Mouse (Mus musculus) myocyte (in vitro differentiated cells): Measurements from ENCODE around the gene Prg3.

Experiments
- E2F4 ChIP-seq: IDR thresholded peaks from one replicate; pipeline ENCODE4 v1.6.1; 2011; ENCODE audit warnings: mild to moderate bottlenecking, control low read depth, moderate library complexity; ENCODE audit not compliant: insufficient read depth
- MAX ChIP-seq: IDR thresholded peaks from one replicate; pipeline ENCODE4 v1.6.1; 2011; ENCODE audit warnings: low read depth, mild to moderate bottlenecking, control low read depth
- MYOD1 ChIP-seq, 3 experiments: IDR thresholded peaks; one replicate each; pipeline ENCODE4 v1.6.1; 2011; ENCODE audit warnings: control low read depth in 2 of 3, low read depth in 2 of 3, mild to moderate bottlenecking in 2 of 3, moderate library complexity in 1 of 3; ENCODE audit not compliant: insufficient read length in 2 of 3, control insufficient read depth in 1 of 3
- POLR2A ChIP-seq: IDR thresholded peaks from one replicate; pipeline ENCODE4 v1.6.1; 2011; ENCODE audit warnings: low read depth, mild to moderate bottlenecking, control low read depth, moderate library complexity; ENCODE audit not compliant: insufficient read length

DNA sequence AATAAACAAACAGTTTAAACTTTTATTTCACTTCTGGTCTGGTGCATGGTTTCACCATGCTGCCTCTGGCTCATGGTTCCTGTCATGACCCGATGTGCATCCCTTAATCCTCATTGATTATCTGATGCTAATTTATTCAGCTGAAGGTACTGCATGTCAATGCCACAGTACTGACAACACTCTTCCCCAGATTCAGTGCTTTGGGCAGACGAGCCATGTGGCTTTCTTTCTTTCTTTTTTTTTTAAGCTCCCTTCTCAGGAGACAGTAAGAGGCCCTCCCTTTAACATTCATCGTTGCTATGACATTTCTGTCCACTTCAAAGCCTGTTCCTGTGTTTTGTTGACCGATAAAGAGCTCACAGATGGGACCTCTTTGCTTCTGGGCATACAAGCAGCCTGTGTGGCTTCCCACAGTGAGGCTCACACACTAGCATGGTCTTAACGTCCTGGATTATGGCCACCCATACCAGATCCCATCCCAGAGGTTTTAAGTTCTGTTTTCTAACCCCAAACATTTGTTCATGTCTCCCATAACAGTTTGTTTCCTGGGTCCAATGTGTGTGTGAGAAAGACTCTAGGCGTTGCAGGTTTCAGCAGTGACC is 25.0 kb upstream of the Prg3 start:
- TF ChIP-seq MYOD1 (IDR thresholded peaks at IDR 0.05; ENCODE audit: control insufficient read depth in 1 of 3, insufficient read length in 2 of 3, low read depth in 2 of 3), result no peak
- TF ChIP-seq E2F4, result no peak
- TF ChIP-seq POLR2A, result no peak
- no peak for TF ChIP-seq MAX
